Mouse (Mus musculus): ENCODE measurements around the gene Tnfaip6.
"Not testable (repeated sequence)": the region's sequence is repeated elsewhere in the genome, so short reads cannot be mapped to it uniquely, and the experiment has no call there.

Gene Tnfaip6

DNA sequence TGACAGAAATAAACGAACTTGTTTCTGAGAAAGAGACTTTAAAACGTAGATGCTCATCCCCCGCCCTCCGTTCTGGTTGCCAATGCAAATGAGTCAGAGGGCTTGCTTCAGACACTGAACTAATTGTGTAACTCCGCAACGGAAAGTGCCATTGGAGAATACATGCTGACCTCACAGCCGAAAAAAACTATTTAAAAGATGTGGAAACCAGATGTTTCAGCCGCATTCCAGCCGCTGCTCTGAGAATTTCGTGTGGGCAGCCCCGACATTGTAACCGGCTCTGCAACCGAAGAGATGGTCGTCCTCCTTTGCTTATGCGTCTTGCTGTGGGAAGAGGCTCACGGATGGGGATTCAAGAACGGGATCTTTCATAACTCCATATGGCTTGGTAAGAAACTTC is at the start of gene Tnfaip6:
TSS of gene Tnfaip6 (plus strand) at position 128 of the 400 bp plus-strand sequence.
- DNase-seq = peak; percentile 61

DNA sequence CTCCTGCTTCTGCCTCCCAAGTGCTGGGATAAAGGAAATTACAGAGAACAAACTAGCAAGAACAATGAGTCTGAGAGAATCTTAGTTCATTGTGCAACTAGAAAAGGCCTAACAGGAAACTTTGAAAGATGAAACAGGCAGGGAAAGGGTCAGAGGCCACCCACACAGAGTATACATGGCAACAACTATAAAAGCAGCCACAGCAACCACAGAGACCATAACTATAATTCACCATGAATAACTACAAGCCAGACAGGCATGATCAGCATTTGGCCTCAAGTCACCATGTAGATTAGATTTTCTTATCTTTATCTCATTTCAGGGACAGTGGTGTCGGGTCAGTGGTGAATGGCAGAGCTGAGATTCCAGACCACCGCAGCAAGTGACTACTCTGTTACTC is 48.2 kb upstream of the Tnfaip6 start:
- DNase-seq = no peak

DNA sequence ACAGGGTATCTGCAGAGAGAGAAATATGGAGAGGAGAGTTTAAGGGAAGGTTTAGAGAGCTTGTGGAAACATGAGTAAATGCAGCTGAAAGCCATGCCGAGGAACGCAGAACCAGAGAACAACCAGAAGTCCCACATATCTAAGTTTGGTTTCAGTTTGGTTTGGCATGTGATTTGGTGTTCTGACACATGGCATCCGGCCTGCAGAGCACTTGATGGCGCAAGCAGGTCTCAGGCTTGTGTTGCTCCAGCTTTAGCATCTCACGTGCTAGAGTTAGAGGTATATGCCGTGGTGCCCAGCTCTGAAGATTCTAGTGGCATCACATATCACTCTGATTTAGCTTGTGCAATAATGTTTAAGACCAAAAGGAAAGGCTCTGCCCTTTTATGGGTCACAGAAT is 46.4 kb upstream of the Tnfaip6 start:
- peak; percentile 11 for DNase-seq

DNA sequence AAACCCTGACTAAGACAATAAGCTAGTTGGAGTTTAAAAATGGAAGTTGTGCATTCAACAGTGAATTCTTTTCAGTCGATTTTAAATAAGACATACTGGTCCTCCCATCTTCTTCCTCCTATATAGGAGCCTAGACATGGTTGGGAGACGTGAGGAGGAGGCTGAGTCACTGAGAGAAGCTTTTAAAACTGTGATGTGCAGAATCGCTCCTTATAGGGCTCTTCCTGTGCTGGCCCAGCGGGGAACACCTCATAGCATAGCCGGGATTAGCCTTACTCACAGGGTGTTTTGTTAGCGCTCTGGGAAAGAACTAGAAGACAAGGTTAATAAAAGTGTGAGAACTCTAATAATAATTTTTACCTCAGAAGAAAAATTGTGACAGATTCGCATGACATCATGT is 37.8 kb upstream of the Tnfaip6 start:
- DNase-seq = no peak

DNA sequence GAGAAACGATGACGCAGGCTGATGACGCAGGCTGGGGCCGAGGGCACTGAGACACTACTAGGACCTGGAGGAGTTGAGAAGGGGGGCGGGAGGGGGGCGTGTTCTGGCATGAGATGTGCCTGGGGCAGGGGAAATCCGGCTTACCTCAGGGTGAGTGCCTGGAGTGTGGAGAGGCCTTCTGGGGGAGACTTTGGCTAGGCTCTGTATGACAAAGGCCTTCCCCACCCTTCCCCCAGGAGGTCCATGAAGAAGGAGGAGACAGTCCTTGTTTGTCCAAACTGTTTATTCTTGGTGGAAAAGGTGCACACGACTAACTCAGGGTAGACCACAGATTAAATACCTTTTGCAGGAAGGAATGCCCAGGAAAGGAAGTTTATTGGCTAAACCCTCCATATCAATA is 36.3 kb upstream of the Tnfaip6 start:
- no peak for DNase-seq

DNA sequence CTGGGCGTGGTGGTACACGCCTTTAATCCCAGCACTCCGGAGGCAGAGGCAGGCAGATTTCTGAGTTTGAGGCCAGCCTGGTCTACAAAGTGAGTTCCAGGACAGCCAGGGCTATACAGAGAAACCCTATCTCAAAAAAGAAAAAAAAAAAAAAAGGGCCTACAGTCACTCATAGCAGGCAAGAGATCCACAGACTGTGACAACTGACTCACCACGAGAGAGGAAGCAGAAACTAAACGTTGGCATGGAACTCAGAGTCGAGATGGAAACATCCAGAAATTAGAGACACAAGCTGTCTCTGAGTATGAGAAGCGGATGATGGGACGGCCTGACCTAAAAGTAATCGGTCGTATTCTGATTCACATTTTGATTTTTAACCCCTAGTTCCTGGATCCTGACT is 35.5 kb upstream of the Tnfaip6 start:
- DNase-seq = not testable (repeated sequence)

DNA sequence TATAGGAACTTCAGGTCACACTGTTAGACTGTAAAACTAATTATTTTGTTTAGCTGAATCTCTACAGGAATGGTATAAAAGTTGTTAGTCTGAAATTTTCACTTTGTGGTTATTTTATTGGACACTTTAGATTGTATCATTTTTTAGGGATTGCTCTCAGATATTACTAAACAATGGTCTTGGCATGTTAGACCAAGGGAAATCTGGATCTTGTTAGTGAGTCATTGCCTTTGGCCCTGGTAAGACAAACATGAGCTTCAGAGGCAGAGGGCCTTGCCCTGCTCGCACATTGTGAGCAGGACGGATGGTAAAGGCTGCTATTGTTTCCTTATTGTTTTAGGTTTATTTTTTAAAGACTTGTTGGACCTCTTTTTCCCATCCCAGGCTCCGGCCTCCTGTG is 31.4 kb upstream of the Tnfaip6 start:
- DNase-seq = no peak

DNA sequence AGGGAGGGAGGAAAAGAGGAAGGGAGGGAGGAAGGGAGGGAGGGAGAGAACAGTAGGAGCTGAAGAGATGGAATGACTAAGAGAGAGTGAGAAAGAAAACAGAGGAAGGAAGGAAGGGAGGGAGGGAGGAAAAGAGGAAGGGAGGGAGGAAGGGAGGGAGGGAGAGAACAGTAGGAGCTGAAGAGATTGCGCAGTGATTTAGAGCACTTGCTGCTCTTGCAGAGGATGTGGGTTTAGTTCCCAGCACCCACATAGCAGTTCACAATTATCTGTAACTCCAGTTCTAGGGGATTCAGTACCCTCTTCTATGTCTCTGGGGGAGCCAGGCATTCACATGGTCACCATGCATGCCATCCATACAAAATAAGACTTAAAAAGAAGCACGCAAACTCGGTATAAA is 26.0 kb upstream of the Tnfaip6 start:
- DNase-seq = not testable (repeated sequence)

DNA sequence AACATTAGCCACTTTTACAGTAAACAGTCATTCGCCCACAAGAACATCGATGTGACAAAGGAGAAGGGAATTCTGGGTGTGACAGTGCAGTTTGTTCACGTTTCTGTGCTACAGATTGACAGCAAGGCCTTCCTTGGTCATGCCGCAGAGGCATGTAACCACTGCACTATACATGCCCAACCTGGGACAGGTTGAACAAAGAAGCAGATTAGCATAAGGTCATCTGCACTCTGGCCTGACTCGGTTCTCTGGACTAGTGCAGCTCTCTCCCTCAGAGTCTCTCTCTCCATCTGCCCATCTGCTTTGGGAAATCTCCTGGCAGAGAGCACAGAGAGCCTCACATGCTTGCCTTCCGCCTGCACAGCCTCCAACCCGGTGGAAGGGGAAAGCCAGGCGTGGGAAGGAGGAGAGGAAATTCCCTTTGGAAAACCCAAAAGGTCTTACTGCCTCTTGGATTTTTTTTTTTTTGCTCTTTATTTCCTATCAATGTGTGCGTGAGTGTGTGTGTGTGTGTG is 24.4 kb upstream of the Tnfaip6 start:
- DNase-seq = peak; percentile 15

DNA sequence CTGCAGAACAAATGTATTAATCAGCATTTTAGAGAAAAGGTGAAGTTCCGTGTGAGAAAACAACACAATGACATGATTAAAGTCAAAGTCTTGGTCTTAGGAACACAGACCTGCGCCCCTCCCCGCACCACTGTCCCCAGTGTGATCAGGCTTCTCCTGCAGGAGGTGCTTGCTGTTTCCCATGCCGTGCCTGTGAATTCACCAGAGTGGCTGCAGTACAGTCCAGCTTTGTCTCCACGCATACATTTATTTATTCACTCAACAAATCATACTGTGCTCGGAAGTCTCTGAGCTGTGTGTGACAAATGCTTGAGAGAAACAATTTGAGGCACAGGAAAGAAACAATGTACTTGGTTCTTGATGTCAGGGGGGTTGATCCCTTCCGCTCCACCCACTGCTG is 21.4 kb upstream of the Tnfaip6 start:
- no peak for DNase-seq

DNA sequence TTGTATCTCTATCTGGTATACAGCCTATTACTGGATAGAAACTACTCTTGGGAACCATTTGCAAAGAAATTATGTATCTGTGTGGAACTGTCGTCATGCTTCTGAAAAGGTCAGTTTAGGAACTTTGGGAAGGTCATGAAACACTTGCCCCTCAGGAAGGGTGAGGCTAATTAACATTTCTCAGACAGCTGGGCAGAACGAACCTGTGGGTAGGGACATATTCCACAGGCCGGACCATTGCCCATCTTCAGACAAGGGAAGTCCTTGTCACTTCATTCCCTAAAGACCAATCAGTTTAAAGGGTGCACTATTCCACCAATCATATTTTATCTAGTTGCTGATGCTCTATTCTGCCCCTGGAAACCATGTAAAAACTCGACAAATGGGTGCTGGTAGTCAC is 10.7 kb upstream of the Tnfaip6 start:
- DNase-seq = no peak

DNA sequence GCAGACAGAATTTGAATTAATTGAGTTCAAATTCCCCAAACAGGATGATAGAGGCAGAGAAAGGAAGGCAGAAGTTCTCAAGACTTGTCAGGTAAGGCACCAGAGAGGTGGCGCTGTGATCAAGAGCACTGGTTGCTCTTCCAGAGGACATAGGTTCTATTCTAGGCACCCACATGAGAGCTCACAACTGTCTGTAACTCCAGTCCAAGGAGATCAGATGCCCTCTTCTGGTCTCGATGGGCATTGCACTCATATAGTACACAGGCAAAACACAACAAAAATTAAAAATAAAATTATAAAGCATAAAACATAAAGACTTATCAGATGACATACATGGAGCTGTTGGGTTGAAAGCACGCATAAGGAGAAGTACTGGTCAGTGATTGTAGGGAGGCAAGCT is 8.4 kb upstream of the Tnfaip6 start:
- no peak for DNase-seq

DNA sequence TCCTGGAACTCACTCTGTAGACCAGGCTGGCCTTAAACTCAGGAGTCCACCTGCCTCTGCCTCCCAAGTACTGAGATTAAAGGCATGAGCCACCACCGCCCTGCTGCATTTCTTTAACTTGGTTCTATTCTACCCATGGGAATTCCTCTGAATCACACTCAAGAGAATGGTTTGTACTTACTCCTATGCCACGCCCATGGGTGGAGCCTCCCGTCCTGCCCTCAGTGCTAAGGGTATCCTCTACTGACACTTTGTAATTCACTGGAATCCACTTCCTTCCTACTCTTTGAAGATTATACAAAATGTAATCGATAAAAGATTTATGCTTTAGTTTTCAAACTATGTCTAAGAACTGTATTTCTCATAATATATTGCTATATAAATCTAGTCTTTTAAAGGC is 6.3 kb upstream of the Tnfaip6 start:
- no peak for DNase-seq

DNA sequence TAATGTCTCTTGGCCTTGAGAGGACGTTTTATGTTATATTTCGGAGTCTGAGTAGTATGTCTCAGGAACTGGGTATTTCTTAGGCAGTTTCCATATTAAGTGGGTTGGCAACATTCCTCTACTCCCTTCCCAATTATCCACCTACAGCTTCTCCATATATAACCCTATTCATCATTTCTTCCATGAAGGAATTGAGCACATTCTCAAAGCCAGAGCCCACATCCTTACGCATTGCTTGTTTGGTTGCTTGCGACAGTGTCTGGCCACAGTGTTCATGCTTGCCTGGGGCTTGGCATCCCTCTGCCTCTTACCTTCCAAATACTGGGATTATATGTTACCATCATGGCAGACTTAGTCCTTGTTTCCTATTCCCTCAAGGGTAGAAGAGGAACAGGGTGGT is 3.2 kb upstream of the Tnfaip6 start:
- no peak for DNase-seq

DNA sequence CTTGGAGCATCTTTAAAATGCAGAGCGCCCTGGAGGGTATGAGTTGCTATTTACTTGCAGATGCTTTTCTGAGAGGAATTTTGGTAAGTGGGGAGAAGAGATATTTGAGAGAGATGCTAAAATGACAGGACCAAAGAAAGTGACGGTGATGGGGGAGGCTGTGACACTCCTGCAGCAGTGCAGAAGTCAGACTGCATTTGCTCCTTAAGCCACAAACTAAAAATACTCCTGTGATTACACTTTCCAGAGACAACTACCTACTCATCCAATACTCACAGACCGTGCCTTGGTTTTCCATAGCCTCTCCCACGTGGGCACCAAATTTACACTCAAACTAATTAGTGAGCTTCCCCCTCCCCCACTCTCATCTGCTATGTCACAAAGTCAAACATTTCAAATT is 2.7 kb upstream of the Tnfaip6 start:
- no peak for DNase-seq

DNA sequence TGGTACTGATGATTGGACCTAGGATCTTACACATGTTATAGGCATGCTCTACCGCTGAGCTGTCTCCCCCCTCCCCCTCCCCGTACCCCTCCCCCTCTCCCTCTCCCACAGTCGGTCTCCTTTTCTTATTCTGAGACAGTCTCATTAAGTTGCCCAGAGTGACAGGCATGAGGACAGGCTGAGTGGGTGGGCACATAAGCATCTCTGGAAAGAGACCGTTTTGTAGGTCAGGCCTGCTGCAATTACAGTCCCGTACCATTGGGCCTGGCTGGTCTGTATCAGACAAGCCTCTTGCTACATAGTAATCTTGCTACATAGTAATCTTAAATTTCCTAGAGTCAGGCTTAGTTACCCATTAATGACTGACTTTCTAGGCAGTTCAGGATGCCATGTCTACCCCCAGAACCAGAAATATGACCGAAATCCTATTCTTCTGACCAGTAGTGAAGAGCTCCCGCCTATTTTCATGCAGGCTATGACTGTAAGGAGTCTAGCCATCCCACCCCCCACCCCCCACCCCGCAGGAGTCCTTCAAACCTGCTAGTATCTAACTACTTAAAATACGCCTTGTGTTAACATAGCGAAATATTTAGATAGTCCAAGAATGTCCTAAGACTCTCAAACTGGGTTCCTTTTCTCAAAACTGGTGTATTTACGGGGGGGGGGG is 747 bp upstream of the Tnfaip6 start:
- DNase-seq = no peak

DNA sequence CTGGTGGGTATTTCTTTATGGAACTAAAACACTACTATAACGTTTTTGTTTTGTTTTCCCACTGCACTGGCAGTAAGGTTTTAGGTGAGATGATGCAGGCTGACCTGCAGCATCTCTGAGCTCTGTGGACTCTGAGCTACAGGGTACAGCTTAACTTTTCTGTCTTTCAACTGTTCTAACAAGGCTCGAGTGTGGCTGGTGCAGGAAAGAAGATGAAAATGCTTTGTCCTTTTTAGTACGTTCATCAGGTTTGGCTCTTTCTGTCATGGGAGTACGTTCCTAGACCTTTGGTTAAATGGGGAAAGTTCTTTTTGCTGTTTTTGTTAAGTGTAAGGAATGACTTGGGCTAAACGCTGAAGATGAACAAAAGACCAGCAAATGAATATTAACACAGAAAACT is 749 bp downstream of the Tnfaip6 start:
- DNase-seq = no peak

DNA sequence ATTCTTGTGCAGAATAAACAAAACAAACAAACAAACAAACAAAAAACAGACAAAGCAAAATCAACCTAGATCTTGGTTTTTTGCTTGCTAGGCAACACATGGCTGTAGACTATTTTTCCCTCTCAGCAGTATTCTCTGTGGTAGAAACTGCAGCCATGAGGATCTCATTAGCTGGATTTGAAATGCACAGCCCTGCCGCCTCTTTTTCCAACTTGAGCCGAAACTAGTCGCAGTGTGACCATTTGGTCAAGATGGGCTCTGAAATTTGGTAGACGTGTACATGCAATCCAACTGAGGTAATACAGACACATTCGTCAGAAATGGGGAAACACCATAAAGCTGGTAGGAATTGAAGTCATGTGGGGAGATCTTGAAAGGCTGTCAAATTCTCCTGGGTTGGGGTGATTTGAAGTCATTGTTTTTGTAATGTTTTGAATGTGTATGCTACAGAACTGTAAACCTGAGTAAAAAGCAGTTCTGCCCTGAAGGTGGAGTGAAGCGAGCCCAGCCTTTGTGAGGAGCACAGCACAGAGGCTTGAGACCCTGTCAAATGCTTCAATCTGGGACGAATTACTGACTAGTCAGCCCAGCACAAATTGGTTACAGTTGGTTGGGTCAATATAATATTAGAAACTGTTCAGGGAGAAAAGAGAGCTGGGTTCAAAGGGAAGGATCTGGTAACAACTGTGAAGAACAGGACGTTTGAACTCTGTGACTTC is 1.4 kb downstream of the Tnfaip6 start:
- no peak for DNase-seq

DNA sequence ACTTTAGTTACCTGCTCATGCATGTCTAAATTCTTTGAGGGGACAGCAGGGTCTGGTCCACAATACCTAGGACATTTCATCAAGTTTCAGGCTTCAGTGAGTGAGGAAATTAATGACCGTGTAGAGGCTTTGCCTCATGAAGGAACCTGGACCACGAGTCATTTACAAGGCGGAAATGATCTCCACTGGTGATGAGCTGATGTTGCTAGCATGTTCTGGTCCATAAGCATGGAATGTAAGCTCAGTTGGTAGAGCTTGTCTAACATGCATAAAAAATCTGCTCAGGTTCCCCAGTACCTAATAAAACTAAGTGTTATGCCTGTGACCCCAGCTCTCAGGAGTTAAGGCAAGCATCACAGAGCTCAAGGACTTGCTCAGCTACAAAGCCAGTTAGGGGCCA is 4.3 kb downstream of the Tnfaip6 start:
- no peak for DNase-seq

DNA sequence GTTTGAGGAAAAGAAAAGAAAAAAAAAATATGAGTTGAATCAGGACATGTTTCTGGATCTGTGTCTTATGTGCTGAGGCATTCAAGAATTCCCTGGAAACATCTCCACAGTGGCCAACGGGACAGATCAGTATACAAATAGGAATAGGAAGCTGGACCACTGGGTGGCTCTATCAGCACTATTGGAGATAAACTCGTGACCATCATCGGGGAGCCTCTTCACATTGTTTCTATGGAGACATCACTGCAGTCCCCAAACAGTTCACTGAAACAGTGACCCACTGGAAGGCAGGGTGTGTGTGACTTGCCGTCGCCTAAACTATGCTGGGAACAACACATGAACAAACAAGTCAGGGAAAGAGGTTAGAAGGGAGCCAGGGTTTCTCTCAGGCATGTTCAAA is 4.9 kb downstream of the Tnfaip6 start:
- DNase-seq = peak; percentile 51

DNA sequence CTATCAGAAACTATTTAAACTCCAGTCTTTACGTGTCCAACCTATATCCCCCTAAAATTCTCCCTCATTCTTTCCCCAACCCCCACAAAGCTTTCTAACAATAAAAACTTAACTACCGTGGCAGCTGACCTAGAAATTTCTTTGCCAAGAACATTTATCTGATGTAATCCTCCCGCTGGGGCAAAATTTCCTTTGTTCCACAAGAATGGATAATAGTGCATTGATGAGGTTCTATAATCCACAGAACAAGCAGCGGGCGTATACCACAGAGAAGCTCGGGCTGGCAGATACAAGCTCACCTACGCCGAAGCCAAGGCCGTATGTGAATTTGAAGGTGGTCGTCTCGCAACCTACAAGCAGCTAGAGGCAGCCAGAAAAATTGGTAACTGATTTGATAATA is 5.7 kb downstream of the Tnfaip6 start:
- DNase-seq = peak; percentile 44

DNA sequence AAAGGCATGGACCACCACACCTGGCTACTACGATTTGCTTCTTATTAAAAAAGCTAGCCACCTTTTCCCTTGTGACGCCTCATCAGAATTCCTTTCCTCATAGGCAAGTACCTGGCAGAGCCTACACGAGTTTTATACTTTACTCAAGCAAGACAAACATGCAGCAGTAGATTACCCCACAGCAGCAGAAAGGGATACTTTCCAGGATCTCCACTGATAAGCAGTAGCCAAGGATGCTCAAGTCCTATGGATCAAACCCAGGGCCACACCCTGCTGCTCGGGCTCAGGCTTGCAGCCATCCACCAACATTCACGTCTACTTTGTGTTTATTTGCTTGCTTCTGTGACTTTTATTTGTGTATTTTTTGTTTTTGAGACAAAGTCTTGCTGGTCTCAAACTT is 8.2 kb downstream of the Tnfaip6 start:
- DNase-seq = no peak

DNA sequence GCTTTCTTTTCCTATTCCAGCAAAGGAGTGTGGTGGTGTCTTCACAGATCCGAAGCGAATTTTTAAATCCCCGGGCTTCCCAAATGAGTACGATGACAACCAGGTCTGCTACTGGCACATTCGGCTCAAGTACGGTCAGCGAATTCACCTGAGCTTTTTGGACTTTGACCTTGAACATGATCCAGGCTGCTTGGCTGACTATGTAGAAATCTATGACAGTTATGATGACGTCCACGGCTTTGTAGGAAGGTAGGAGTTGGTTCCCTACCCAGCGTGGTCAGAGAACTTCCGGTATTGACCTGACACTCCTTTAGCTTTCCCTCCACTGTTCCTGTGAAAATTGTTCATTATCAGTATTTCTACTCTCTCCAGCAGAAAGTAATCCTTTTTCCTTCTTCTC is 13.0 kb downstream of the Tnfaip6 start:
- no peak for DNase-seq

DNA sequence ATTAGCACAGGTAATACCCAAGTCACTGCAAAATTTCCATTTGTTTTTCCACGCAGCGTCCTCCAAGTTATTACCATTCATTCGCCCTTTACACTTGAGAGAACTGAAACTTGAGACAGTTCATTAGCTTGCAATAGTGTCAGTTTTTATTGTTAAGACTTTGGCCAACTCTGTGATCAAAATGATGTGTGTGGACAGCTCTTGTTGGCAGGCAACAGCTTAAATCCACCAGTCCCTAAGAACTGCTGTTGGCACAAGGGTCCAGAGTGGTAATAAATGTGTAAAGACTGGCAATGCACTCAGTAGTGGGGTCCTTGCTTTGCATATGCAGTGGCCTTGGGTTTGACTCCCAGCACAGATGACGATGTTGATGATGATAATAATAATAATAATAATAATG is 14.5 kb downstream of the Tnfaip6 start:
- DNase-seq = no peak

DNA sequence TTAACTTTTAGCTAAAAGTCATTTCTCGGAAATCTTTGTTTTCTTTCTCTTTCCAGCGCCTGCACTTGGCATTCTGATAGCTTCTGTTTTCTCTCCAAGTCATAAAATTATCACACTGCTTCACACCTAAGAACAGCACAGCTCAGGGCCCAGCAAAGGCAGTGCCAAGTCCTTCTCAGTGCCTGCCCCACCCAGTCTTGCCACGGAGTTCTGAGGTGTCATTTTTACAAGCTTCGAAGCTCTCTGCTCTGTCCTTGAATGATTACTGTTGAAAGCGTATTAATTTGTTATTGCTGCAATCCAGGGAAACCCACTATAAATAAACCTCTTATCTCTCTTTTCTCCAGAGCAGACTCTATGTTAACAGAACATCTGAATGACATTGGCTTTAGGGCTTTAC is 15.7 kb downstream of the Tnfaip6 start:
- DNase-seq = no peak

All from layer of hippocampus, adult 9-11 months (tissue).